Mouse (Mus musculus) midbrain, postnatal 0 days (tissue): ENCODE measurements around the gene Slc6a13. TPM values are rescaled to one million over a fixed set of nuclear protein-coding genes. Genes with fewer than 3 reads are reported as not detected.

Source experiments
- ATAC-seq: fragments of 200-750 bp; cut with Nextera tagmentation; 2 replicates; pipeline ENCODE4 v1.8.0; 2017; ENCODE audit warnings: moderate number of reproducible peaks, mild to moderate bottlenecking, moderate TSS enrichment, moderate library complexity; ENCODE audit not compliant: low FRiP score
- DNase-seq: peaks from one replicate; pipeline ENCODE4 v3.0.0-alpha.2; 2015; ENCODE audit warnings: low spot score
- H3K27ac ChIP-seq: fragments of 300-500 bp; sonication (generic); 2 replicates; pipeline ENCODE4 v1.5.1; 2014; ENCODE audit warnings: low read depth, mild to moderate bottlenecking, low read length, mixed read lengths
- H3K27me3 ChIP-seq: fragments of 300-500 bp; sonication (generic); 2 replicates; pipeline ENCODE4 v1.6.1; 2014; ENCODE audit warnings: low read length, control low read depth, mixed read lengths; ENCODE audit not compliant: insufficient read depth
- H3K36me3 ChIP-seq: fragments of 300-500 bp; sonication (generic); 2 replicates; pipeline ENCODE4 v1.6.1; 2014; ENCODE audit warnings: low read length, control low read depth, mixed read lengths; ENCODE audit not compliant: insufficient read depth
- H3K4me1 ChIP-seq: fragments of 300-500 bp; sonication (generic); 2 replicates; pipeline ENCODE4 v1.6.1; 2014; ENCODE audit warnings: mild to moderate bottlenecking, control low read depth, antibody characterized with exemption, low read length, mixed read lengths; ENCODE audit not compliant: insufficient read depth
- H3K4me2 ChIP-seq: fragments of 300-500 bp; sonication (generic); 2 replicates; pipeline ENCODE4 v1.6.1; 2014; ENCODE audit warnings: low read depth, mild to moderate bottlenecking, low read length, mixed read lengths; ENCODE audit not compliant: poor library complexity, severe bottlenecking
- H3K4me3 ChIP-seq: fragments of 300-500 bp; sonication (generic); 2 replicates; pipeline ENCODE4 v1.5.1; 2014; ENCODE audit warnings: low read depth, mild to moderate bottlenecking, low read length, moderate library complexity
- H3K9ac ChIP-seq: fragments of 300-500 bp; sonication (generic); replicated peaks from 2 replicates; pipeline ENCODE4 v1.6.1; 2014; ENCODE audit warnings: mild to moderate bottlenecking, low read length, moderate library complexity, mixed read lengths; ENCODE audit not compliant: poor library complexity, severe bottlenecking
- H3K9me3 ChIP-seq: fragments of 300-500 bp; sonication (generic); 2 replicates; pipeline ENCODE4 v1.6.1; 2016; ENCODE audit warnings: low read length, control low read depth
- CTCF ChIP-seq: IDR thresholded peaks from 2 replicates; pipeline ENCODE4 v1.5.1; 2016; ENCODE audit warnings: antibody characterized with exemption, mild to moderate bottlenecking
- WGBS: fragments of 180-500 bp; shearing (Covaris S2); extraction: QIAGEN DNeasy Blood & Tissue Kit; methylation state at CpG from one replicate; pipeline ENCODE4 v1.1.7; 2014; 5-methylcytosine and 5-hydroxymethylcytosine counted together
- polyA plus RNA-seq: library from polyadenylated mRNA; unstranded; fragments of >200 nt; fragmentation: Nextera tagmentation; extraction: Ambion mirVana; gene quantifications from 2 replicates; pipeline ENCODE4 v1.2.1, GENCODE M21; 2015
- total RNA-seq: library from RNA; depleted of rRNA; stranded (reverse); fragments of >200 nt; gene quantifications from 2 replicates; pipeline ENCODE4 v1.2.3, GENCODE M21; 2014

Slc6a13 gene
- total and polyA plus RNA-seq, 2 experiments from 2014 or later, result 59.4 to 61.7 TPM

- 20% methylated on average over 10 of the region's 10 CpGs for WGBS
- no peak; the same call in 1 of the 2 replicates for TF ChIP-seq CTCF
Observed at GRCm38 (mm10) chr6:121329848-121330508, 30.0 kb downstream of the Slc6a13 start.

GRCm38 (mm10) chr6:121335841-121336240, 35.8 kb downstream of the Slc6a13 start:
- no peak for TF ChIP-seq CTCF
- Histone ChIP-seq H3K4me1 (no peaks in the 10 kb centered on the region), H3K9me3 (no peaks in the 10 kb centered on the region), H3K27ac (no peak overlapping the region), H3K27me3 (no peaks in the 10 kb centered on the region), H3K9ac (no peak overlapping the region), H3K4me2 (no peak overlapping the region), H3K36me3 (no peaks in the 10 kb centered on the region), H3K4me3 (no peak overlapping the region)
- WGBS, result 92% methylated on average over 9 of the region's 9 CpGs
- ATAC-seq (no peak), DNase-seq (no peak)

More at GRCm38 (mm10) chr6:121329848-121330508, 30.0 kb downstream of the Slc6a13 start:
- H3K4me2 ChIP-seq, result no peak overlapping the region
- no peak for ATAC-seq
- H3K4me3 ChIP-seq, result no peak overlapping the region
- H3K27me3 ChIP-seq, result no peaks in the 10 kb centered on the region
- H3K9ac ChIP-seq, result no peak overlapping the region
- no peaks in the 10 kb centered on the region for H3K36me3 ChIP-seq
- no peaks in the 10 kb centered on the region for H3K9me3 ChIP-seq
- DNase-seq, result peak; percentile 55
- H3K27ac ChIP-seq, result no peak overlapping the region
- peaks cover 4% of the 10 kb centered on the region for H3K4me1 ChIP-seq

- ATAC-seq, result no peak; the same call in 1 of the 2 replicates
- WGBS, result 75% methylated on average over 8 of the region's 8 CpGs
Observed at GRCm38 (mm10) chr6:121336558-121336957, 36.5 kb downstream of the Slc6a13 start.

GRCm38 (mm10) chr6:121337229-121337628, 37.2 kb downstream of the Slc6a13 start:
- no peak for TF ChIP-seq CTCF
- DNase-seq (no peak), ATAC-seq (no peak)
- WGBS, result 95% methylated on average over 9 of the region's 9 CpGs
- Histone ChIP-seq H3K4me2 (no peak overlapping the region), H3K9ac (no peak overlapping the region), H3K4me3 (no peak overlapping the region), H3K9me3 (no peaks in the 10 kb centered on the region), H3K4me1 (no peaks in the 10 kb centered on the region), H3K36me3 (no peaks in the 10 kb centered on the region), H3K27ac (no peak overlapping the region), H3K27me3 (no peaks in the 10 kb centered on the region)

More at GRCm38 (mm10) chr6:121336558-121336957, 36.5 kb downstream of the Slc6a13 start:
- Histone ChIP-seq H3K9me3 (no peaks in the 10 kb centered on the region), H3K36me3 (no peaks in the 10 kb centered on the region), H3K4me3 (no peak overlapping the region), H3K27me3 (no peaks in the 10 kb centered on the region), H3K27ac (no peak overlapping the region), H3K9ac (no peak overlapping the region), H3K4me1 (no peaks in the 10 kb centered on the region), H3K4me2 (no peak overlapping the region)
- no peak for DNase-seq
- no peak for TF ChIP-seq CTCF

- H3K4me2 ChIP-seq, result no peak overlapping the region
- ATAC-seq (peak; percentile 63), DNase-seq (peak; percentile 93)
- 23% methylated on average over 3 of the region's 3 CpGs for WGBS
- H3K9ac ChIP-seq, result no peak overlapping the region
- no peaks in the 10 kb centered on the region for H3K9me3 ChIP-seq
- H3K4me1 ChIP-seq, result no peaks in the 10 kb centered on the region
- H3K36me3 ChIP-seq, result no peaks in the 10 kb centered on the region
- H3K4me3 ChIP-seq, result no peak overlapping the region
- no peaks in the 10 kb centered on the region for H3K27me3 ChIP-seq
- peak; percentile 96 for TF ChIP-seq CTCF
- no peak overlapping the region for H3K27ac ChIP-seq
Observed at GRCm38 (mm10) chr6:121337770-121338518, 37.9 kb downstream of the Slc6a13 start.

- DNase-seq (no peak), ATAC-seq (no peak)
- no peak for TF ChIP-seq CTCF
- H3K4me2 ChIP-seq, result no peak overlapping the region
- H3K9me3 ChIP-seq, result no peaks in the 10 kb centered on the region
- no peaks in the 10 kb centered on the region for H3K36me3 ChIP-seq
- WGBS, result 61% methylated on average over 4 of the region's 4 CpGs
- no peak overlapping the region for H3K9ac ChIP-seq
- H3K4me1 ChIP-seq, result no peaks in the 10 kb centered on the region
- no peak overlapping the region for H3K4me3 ChIP-seq
- H3K27ac ChIP-seq, result no peak overlapping the region
- H3K27me3 ChIP-seq, result no peaks in the 10 kb centered on the region
Observed at GRCm38 (mm10) chr6:121338519-121338896, 38.5 kb downstream of the Slc6a13 start.
